Mouse (Mus musculus): ENCODE data around the gene Prm3. TPM values are rescaled to one million over a fixed set of nuclear protein-coding genes. Genes with fewer than 3 reads are reported as not detected.

Prm3 gene
- polyA plus RNA-seq, 1 experiment, result not detected

GRCm38 (mm10) chr16:10761182-10761581 is 29.5 kb downstream of the Prm3 start:
- Histone ChIP-seq H3K27me3 (replicated peaks; ENCODE audit: control insufficient read depth, insufficient read depth, low read length) (no peaks in the 10 kb centered on the region), H3K36me3 (ENCODE audit: control insufficient read depth, insufficient read depth, low read length) (no peaks in the 10 kb centered on the region), H3K4me1 (ENCODE audit: control insufficient read depth, insufficient read depth, low read length) (no peaks in the 10 kb centered on the region), H3K27ac (ENCODE audit: insufficient read depth, low read depth, low read length) (no peak overlapping the region), H3K4me3 (ENCODE audit: insufficient read depth, low read depth, low read length) (no peak overlapping the region)
- 74% methylated on average over 8 of the region's 8 CpGs for WGBS
- TF ChIP-seq POLR2A (IDR thresholded peaks at IDR 0.05; ENCODE audit: low read depth, low read length) (no peak), CTCF (conservative IDR thresholded peaks at IDR 0.05; ENCODE audit: insufficient read depth, insufficient read length, low read depth, low read length) (no peak)
- DNase-seq, result no peak

- no peak overlapping the region for H3K27ac ChIP-seq (ENCODE audit: insufficient read depth, low read depth, low read length)
- TF ChIP-seq CTCF (conservative IDR thresholded peaks at IDR 0.05; ENCODE audit: insufficient read depth, insufficient read length, low read depth, low read length), result no peak
- TF ChIP-seq POLR2A (IDR thresholded peaks at IDR 0.05; ENCODE audit: low read depth, low read length), result no peak
- WGBS, result 86% methylated on average over 5 of the region's 6 CpGs
- no peak for DNase-seq
- H3K27me3 ChIP-seq (replicated peaks; ENCODE audit: control insufficient read depth, insufficient read depth, low read length), result no peaks in the 10 kb centered on the region
- no peak overlapping the region for H3K4me3 ChIP-seq (ENCODE audit: insufficient read depth, low read depth, low read length)
- H3K36me3 ChIP-seq (ENCODE audit: control insufficient read depth, insufficient read depth, low read length), result no peaks in the 10 kb centered on the region
- H3K4me1 ChIP-seq (ENCODE audit: control insufficient read depth, insufficient read depth, low read length), result no peaks in the 10 kb centered on the region
These were observed 34.5 kb downstream of the Prm3 start for GRCm38 (mm10) chr16:10756168-10756567.

GRCm38 (mm10) chr16:10754521-10755296 is 36.0 kb downstream of the Prm3 start:
- no peak for DNase-seq
- Histone ChIP-seq H3K36me3 (ENCODE audit: control insufficient read depth, insufficient read depth, low read length) (no peaks in the 10 kb centered on the region), H3K4me3 (ENCODE audit: insufficient read depth, low read depth, low read length) (no peak overlapping the region), H3K4me1 (ENCODE audit: control insufficient read depth, insufficient read depth, low read length) (no peaks in the 10 kb centered on the region), H3K27ac (ENCODE audit: insufficient read depth, low read depth, low read length) (no peak overlapping the region), H3K27me3 (replicated peaks; ENCODE audit: control insufficient read depth, insufficient read depth, low read length) (no peaks in the 10 kb centered on the region)
- WGBS, result 86% methylated on average over 3 of the region's 3 CpGs
- TF ChIP-seq CTCF (conservative IDR thresholded peaks at IDR 0.05; ENCODE audit: insufficient read depth, insufficient read length, low read depth, low read length) (no peak), POLR2A (IDR thresholded peaks at IDR 0.05; ENCODE audit: low read depth, low read length) (no peak)

- TF ChIP-seq POLR2A (IDR thresholded peaks at IDR 0.05; ENCODE audit: low read depth, low read length), result no peak
- no peak for TF ChIP-seq CTCF (conservative IDR thresholded peaks at IDR 0.05; ENCODE audit: insufficient read depth, insufficient read length, low read depth, low read length)
- 55% methylated on average over 7 of the region's 7 CpGs for whole genome bisulfite sequencing
- Histone ChIP-seq H3K36me3 (ENCODE audit: control insufficient read depth, insufficient read depth, low read length) (no peaks in the 10 kb centered on the region), H3K4me1 (ENCODE audit: control insufficient read depth, insufficient read depth, low read length) (no peaks in the 10 kb centered on the region), H3K4me3 (ENCODE audit: insufficient read depth, low read depth, low read length) (no peak overlapping the region), H3K27me3 (replicated peaks; ENCODE audit: control insufficient read depth, insufficient read depth, low read length) (no peaks in the 10 kb centered on the region), H3K27ac (ENCODE audit: insufficient read depth, low read depth, low read length) (no peak overlapping the region)
- DNase-seq, result no peak
These were observed 40.9 kb downstream of the Prm3 start for GRCm38 (mm10) chr16:10749824-10750223.

GRCm38 (mm10) chr16:10749226-10749625 is 41.5 kb downstream of the Prm3 start:
- Histone ChIP-seq H3K27ac (ENCODE audit: insufficient read depth, low read depth, low read length) (no peak overlapping the region), H3K36me3 (ENCODE audit: control insufficient read depth, insufficient read depth, low read length) (no peaks in the 10 kb centered on the region), H3K4me3 (ENCODE audit: insufficient read depth, low read depth, low read length) (no peak overlapping the region), H3K4me1 (ENCODE audit: control insufficient read depth, insufficient read depth, low read length) (no peaks in the 10 kb centered on the region), H3K27me3 (replicated peaks; ENCODE audit: control insufficient read depth, insufficient read depth, low read length) (no peaks in the 10 kb centered on the region)
- 69% methylated on average over 7 of the region's 7 CpGs for WGBS
- TF ChIP-seq CTCF (conservative IDR thresholded peaks at IDR 0.05; ENCODE audit: insufficient read depth, insufficient read length, low read depth, low read length) (no peak), POLR2A (IDR thresholded peaks at IDR 0.05; ENCODE audit: low read depth, low read length) (no peak)
- no peak for DNase-seq

GRCm38 (mm10) chr16:10741082-10741481 is 49.6 kb downstream of the Prm3 start:
- Histone ChIP-seq H3K4me3 (ENCODE audit: insufficient read depth, low read depth, low read length) (no peak overlapping the region), H3K4me1 (ENCODE audit: control insufficient read depth, insufficient read depth, low read length) (peaks cover 18% of the 10 kb centered on the region), H3K27me3 (replicated peaks; ENCODE audit: control insufficient read depth, insufficient read depth, low read length) (no peaks in the 10 kb centered on the region), H3K36me3 (ENCODE audit: control insufficient read depth, insufficient read depth, low read length) (no peaks in the 10 kb centered on the region), H3K27ac (ENCODE audit: insufficient read depth, low read depth, low read length) (peak overlapping the region; percentile 19; the same call in 1 of the 2 replicates)
- DNase-seq, result peak; percentile 78
- no peak for TF ChIP-seq POLR2A (IDR thresholded peaks at IDR 0.05; ENCODE audit: low read depth, low read length)
- TF ChIP-seq CTCF (conservative IDR thresholded peaks at IDR 0.05; ENCODE audit: insufficient read depth, insufficient read length, low read depth, low read length), result no peak
- WGBS, result 61% methylated on average over 2 of the region's 2 CpGs

Other genes starting within 250 kb of the Prm3 start
- gene Dexi, start 247.9 kb downstream of the Prm3 start, polyA plus RNA-seq (2012; rRNA removed), result 40.0 and 41.0 TPM in 2 replicates
- gene Clec16a, start 245.6 kb downstream of the Prm3 start, polyA plus RNA-seq (2012; rRNA removed), result 15.7 and 16.8 TPM in 2 replicates
- gene Socs1, start 5.4 kb downstream of the Prm3 start, polyA plus RNA-seq (2012; rRNA removed), result 1.8 and 2.7 TPM in 2 replicates
- 3.7 and 8.9 TPM in 2 replicates for gene Tnp2, start 2.3 kb downstream of the Prm3 start, polyA plus RNA-seq (2012; rRNA removed)
- 1.8 and 5.4 TPM in 2 replicates for gene Prm2, start 5.2 kb upstream of the Prm3 start, polyA plus RNA-seq (2012; rRNA removed)
- gene Prm1, start 14.9 kb upstream of the Prm3 start, polyA plus RNA-seq (2012; rRNA removed), result 1.8 and 4.0 TPM in 2 replicates
- gene Gm11172, start 22.0 kb upstream of the Prm3 start, polyA plus RNA-seq (2012; rRNA removed), result not detected in 2 replicates
- gene Rmi2, start 44.1 kb upstream of the Prm3 start, polyA plus RNA-seq (2012; rRNA removed), result 0.10 and 0.27 TPM in 2 replicates

Measured in kidney, adult 2 months (tissue).